Mouse (Mus musculus) G1E (cell line): Measurements from ENCODE around the gene Rnf111. TPM values are rescaled to one million over a fixed set of nuclear protein-coding genes. Genes with fewer than 3 reads are reported as not detected.

Source experiments
- ATAC-seq: 2 replicates; pipeline ENCODE4 v1.8.0; 2016; ENCODE audit warnings: mild to moderate bottlenecking; ENCODE audit not compliant: insufficient number of reproducible peaks, poor library complexity, low FRiP score, severe bottlenecking; ENCODE audit errors: extremely low read depth
- DNase-seq: peaks from one replicate; pipeline ENCODE4 v3.0.0; 2012; ENCODE audit warnings: low spot score
- H3K27me3 ChIP-seq: 2 replicates; pipeline ENCODE4 v1.6.1; 2012; ENCODE audit warnings: mild to moderate bottlenecking, low read length, inconsistent platforms; ENCODE audit not compliant: insufficient read depth
- H3K36me3 ChIP-seq: replicated peaks from 2 replicates; pipeline ENCODE3; 2012; ENCODE audit warnings: mild to moderate bottlenecking, inconsistent platforms
- H3K4me1 ChIP-seq: 2 replicates; pipeline ENCODE4 v1.6.1; 2012; ENCODE audit warnings: low read depth, low read length, inconsistent platforms, mixed read lengths; ENCODE audit not compliant: insufficient read depth
- H3K4me3 ChIP-seq: 2 replicates; pipeline ENCODE4 v1.5.1; 2012; ENCODE audit warnings: low read depth, mild to moderate bottlenecking, inconsistent platforms, low read length, moderate library complexity, mixed read lengths
- H3K9me3 ChIP-seq: replicated peaks from 2 replicates; pipeline ENCODE4 v1.6.1; 2012; ENCODE audit warnings: inconsistent platforms
- CTCF ChIP-seq: IDR thresholded peaks from 2 replicates; pipeline ENCODE4 v1.5.1; 2012; ENCODE audit warnings: low read depth, low read length, inconsistent platforms, mixed read lengths
- GATA1 ChIP-seq: IDR thresholded peaks from 2 replicates; pipeline ENCODE4 v1.6.1; 2012; ENCODE audit warnings: borderline replicate concordance, low read length, inconsistent platforms, mixed read lengths
- GATA2 ChIP-seq: IDR thresholded peaks from 2 replicates; pipeline ENCODE4 v1.6.1; 2012; ENCODE audit warnings: low read depth, low read length, inconsistent platforms, borderline replicate concordance
- POLR2AphosphoS5 ChIP-seq: IDR thresholded peaks from 2 replicates; pipeline ENCODE4 v1.6.1; 2012; ENCODE audit warnings: low read depth, low read length, inconsistent platforms; ENCODE audit not compliant: insufficient replicate concordance
- TAL1 ChIP-seq: conservative IDR thresholded peaks from 2 replicates; pipeline ENCODE4 v1.6.1; 2012; ENCODE audit warnings: low read depth, low read length, inconsistent platforms, mixed read lengths
- polyA plus RNA-seq: library from polyadenylated mRNA; stranded (reverse); fragments of >175 nt; gene quantifications from 2 replicates; pipeline ENCODE4 v1.2.3, GENCODE M21; 2012
- total RNA-seq, 2 experiments: library from RNA; stranded (forward) in 1 of 2; stranded (reverse) in 1 of 2; fragments of 200-1000 nt in 1 of 2; fragments of >200 nt in 1 of 2; fragmentation: Nextera tagmentation in 1 of 2; gene quantifications; 2 replicates each; pipeline ENCODE4 v1.2.3; 2014 to 2017

Rnf111 gene
- total and polyA plus RNA-seq, 3 experiments = 7.3 to 76.5 (median 39.4) TPM

GRCm38 (mm10) chr9:70520651-70521050, 17.1 kb upstream of the Rnf111 start:
- DNase-seq = no peak
- H3K27me3 ChIP-seq = peaks cover 25% of the 10 kb centered on the region
- no peak overlapping the region for H3K4me3 ChIP-seq
- 0 out of 2 replicates have a peak, but pooled peaks cover 2% of the 10 kb centered on the region for H3K4me1 ChIP-seq
- no peak for ATAC-seq
- H3K9me3 ChIP-seq = no peaks in the 10 kb centered on the region
- no peak for TF ChIP-seq POLR2AphosphoS5
- no peak for TF ChIP-seq CTCF
- no peak for TF ChIP-seq TAL1
- TF ChIP-seq GATA1 = no peak
- no peak for TF ChIP-seq GATA2
- H3K36me3 ChIP-seq = no peaks in the 10 kb centered on the region

- ATAC-seq (no peak), DNase-seq (no peak)
- peaks cover 11% of the 10 kb centered on the region for H3K27me3 ChIP-seq
- H3K9me3 ChIP-seq = no peaks in the 10 kb centered on the region
- H3K36me3 ChIP-seq = no peaks in the 10 kb centered on the region
- no peak overlapping the region for H3K4me3 ChIP-seq
- TF ChIP-seq TAL1 (no peak), GATA1 (no peak), CTCF (no peak), POLR2AphosphoS5 (no peak), GATA2 (no peak)
- H3K4me1 ChIP-seq = peaks cover 11% of the 10 kb centered on the region; the same call in 1 of the 2 replicates
Observed at GRCm38 (mm10) chr9:70511681-70512080, 8.2 kb upstream of the Rnf111 start.

GRCm38 (mm10) chr9:70510998-70511583, 7.6 kb upstream of the Rnf111 start:
- H3K4me3 ChIP-seq = no peak overlapping the region
- peaks cover 11% of the 10 kb centered on the region; the same call in 1 of the 2 replicates for H3K4me1 ChIP-seq
- DNase-seq (no peak), ATAC-seq (no peak)
- peaks cover 11% of the 10 kb centered on the region for H3K27me3 ChIP-seq
- H3K36me3 ChIP-seq = no peaks in the 10 kb centered on the region
- no peak for TF ChIP-seq TAL1
- no peak for TF ChIP-seq GATA1
- no peak for TF ChIP-seq CTCF
- TF ChIP-seq POLR2AphosphoS5 = no peak
- no peak for TF ChIP-seq GATA2
- no peaks in the 10 kb centered on the region for H3K9me3 ChIP-seq

- TF ChIP-seq POLR2AphosphoS5 = no peak
- no peak for TF ChIP-seq GATA2
- TF ChIP-seq GATA1 = no peak
- TF ChIP-seq TAL1 = no peak
- no peak for TF ChIP-seq CTCF
- no peaks in the 10 kb centered on the region for H3K9me3 ChIP-seq
- no peak overlapping the region for H3K4me3 ChIP-seq
- peaks cover 8% of the 10 kb centered on the region for H3K27me3 ChIP-seq
- H3K36me3 ChIP-seq = no peaks in the 10 kb centered on the region
- peaks cover 8% of the 10 kb centered on the region; the same call in 1 of the 2 replicates for H3K4me1 ChIP-seq
- no peak for DNase-seq
- ATAC-seq = no peak
Observed at GRCm38 (mm10) chr9:70509906-70510525, 6.5 kb upstream of the Rnf111 start.

GRCm38 (mm10) chr9:70506787-70507186, 3.3 kb upstream of the Rnf111 start:
- Histone ChIP-seq H3K9me3 (no peaks in the 10 kb centered on the region), H3K36me3 (peaks cover 2% of the 10 kb centered on the region), H3K4me3 (no peak overlapping the region), H3K4me1 (peaks cover 12% of the 10 kb centered on the region), H3K27me3 (peaks cover 2% of the 10 kb centered on the region)
- TF ChIP-seq GATA2 (no peak), GATA1 (no peak), TAL1 (no peak), POLR2AphosphoS5 (no peak), CTCF (no peak)
- ATAC-seq (no peak), DNase-seq (no peak)

GRCm38 (mm10) chr9:70506186-70506585, 2.7 kb upstream of the Rnf111 start:
- no peak overlapping the region for H3K4me3 ChIP-seq
- no peaks in the 10 kb centered on the region; the same call in 1 of the 2 replicates for H3K27me3 ChIP-seq
- H3K9me3 ChIP-seq = no peaks in the 10 kb centered on the region
- TF ChIP-seq POLR2AphosphoS5 = no peak
- TF ChIP-seq GATA1 = no peak
- no peak for TF ChIP-seq GATA2
- no peak for TF ChIP-seq CTCF
- TF ChIP-seq TAL1 = no peak
- no peak for DNase-seq
- ATAC-seq = no peak
- peaks cover 2% of the 10 kb centered on the region for H3K36me3 ChIP-seq
- peaks cover 17% of the 10 kb centered on the region for H3K4me1 ChIP-seq
